Mouse (Mus musculus) spleen, postnatal 36 days (tissue): Measurements from ENCODE around the gene D10Jhu81e.
"Not testable (repeated sequence)": the region's sequence is repeated elsewhere in the genome, so short reads cannot be mapped to it uniquely, and the experiment has no call there.

Source experiments
- DNase-seq, 2 experiments: peaks; one replicate each; pipeline ENCODE4 v3.0.0; 2022; ENCODE audit warnings: low spot score in 2 of 2, mixed read lengths in 1 of 2

D10Jhu81e gene

GRCm38 (mm10) chr10:78134400-78134799, 35.2 kb downstream of the D10Jhu81e start:
- peak; percentile 45 to 51 for DNase-seq

- DNase-seq, result no peak
Observed at GRCm38 (mm10) chr10:78129998-78130397, 39.6 kb downstream of the D10Jhu81e start.

DNA sequence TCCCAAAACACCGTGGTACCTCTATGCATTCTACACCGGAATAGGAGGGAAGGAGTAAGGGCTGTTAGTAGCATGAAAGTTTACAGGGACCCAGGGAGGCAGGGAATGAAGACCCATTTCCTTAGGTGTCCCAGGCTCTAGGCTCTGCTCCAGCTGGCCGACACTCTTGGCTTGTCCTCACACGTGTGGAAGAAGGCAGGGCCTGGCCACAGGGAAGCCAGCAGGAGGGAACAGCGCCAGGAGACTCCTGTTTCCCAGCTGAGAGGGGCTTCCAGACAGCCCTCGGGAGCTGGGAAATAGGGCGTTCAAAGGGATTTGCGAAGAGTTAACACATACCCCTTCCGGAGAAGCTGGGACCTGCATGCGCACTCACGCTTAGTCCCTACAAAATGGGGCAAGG, 40.2 kb downstream of the D10Jhu81e start:
- no peak for DNase-seq

DNA sequence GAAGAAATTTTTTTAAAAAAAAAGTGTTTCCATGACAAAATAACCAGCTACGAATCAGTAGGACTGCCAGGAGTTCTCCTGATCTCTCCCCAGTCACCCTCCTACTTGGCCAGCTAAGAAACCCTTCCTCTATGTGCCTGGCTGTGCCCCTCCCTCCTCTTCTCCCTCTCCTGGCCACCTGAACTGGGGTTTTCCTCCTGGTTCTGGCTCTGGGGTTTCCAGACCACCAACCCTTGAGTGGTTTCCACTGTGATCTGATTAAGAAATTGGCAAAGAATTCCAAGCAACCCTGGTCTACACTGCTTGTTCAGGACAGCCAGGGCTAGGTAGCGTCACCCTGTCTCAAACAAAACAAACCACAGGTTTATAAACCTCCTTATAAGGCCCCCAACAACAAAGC, 40.9 kb downstream of the D10Jhu81e start:
- DNase-seq, result no peak

DNA sequence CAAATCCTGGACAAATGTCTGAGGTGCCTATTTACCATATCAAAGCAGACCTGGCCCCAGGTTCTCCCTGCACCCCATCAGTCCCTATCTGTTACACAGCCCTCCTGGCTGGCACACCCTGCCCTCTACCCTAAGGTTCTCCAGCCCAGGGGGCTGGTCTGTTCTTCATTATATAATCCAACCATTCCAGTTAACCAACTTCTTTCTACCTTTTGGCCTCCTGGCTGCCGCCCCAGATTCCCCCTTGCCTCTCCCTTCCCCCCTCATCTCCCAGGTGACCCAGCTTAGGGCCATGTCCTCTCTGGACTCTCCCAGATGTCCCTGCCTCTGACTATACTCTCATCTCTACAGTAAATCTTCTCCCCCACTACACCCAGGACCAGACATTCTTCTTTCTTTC, 41.7 kb downstream of the D10Jhu81e start:
- DNase-seq, result no peak

DNA sequence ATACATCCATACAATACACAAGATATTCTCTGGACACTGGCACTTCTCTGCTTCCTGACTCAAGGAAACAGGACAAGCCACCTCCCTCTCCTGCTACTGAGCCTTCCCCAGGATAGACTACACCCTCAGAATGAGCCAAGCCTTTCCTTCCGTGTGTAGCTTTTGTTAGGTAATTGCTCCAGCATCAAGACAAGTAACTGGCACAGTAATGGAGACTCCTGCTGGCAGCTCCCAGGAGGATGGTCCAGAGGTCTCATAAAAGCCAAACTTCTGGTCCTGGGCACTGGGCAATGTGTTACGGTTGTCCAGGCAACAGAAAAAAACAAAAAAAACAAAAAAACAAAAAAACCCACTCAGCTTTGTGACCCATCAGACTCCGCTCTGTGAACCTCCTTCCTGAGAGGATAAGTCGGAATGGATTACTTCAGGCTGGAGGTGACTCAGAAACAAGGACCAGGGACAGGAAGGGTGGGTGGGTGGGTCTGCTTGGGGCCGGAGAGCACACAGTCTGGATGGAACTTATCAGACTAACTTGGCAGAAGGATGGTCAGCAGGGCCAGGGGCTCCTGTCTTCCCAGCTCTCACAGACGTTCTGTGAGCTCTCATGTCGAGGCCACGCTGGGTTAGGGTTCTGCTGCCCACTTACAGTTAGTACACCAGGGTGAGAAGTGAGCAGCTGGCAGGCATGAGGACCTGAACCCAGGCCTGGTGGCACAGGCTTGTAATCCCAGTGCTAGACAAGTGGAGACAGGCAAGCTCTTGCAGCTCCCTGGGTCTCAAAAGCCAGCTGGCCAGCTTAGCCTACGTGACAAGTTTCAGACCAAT, 42.3 kb downstream of the D10Jhu81e start:
- DNase-seq, result no peak

- no peak for DNase-seq
Observed at GRCm38 (mm10) chr10:78126311-78126710, 43.3 kb downstream of the D10Jhu81e start.

- DNase-seq, result not testable (repeated sequence)
Observed at GRCm38 (mm10) chr10:78125061-78125460, 44.5 kb downstream of the D10Jhu81e start.

DNA sequence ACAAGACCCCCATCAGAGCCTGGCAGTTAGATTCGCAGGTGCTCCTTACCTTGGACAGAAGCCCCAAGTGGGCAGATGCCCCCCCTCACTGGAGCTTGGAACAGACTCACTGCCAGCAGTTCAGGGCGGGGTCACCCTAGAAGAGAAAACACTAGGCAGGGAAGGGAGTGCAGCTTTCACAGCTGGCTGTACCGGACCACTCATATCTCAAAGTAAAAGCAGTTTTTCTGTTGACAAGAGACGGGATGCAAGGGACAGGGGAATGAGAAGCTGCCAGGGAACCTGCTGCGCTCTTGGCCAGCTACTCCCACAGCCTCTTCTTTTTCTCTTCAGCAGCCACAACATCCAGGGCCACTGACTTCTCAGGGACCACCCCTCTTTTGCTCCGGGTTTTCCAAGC, 45.4 kb downstream of the D10Jhu81e start:
- not testable (repeated sequence) for DNase-seq

GRCm38 (mm10) chr10:78119422-78119821, 50.2 kb downstream of the D10Jhu81e start:
- DNase-seq, result no peak

- no peak for DNase-seq
Observed at GRCm38 (mm10) chr10:78115153-78115552, 54.4 kb downstream of the D10Jhu81e start.

GRCm38 (mm10) chr10:78114521-78115092, 55.0 kb downstream of the D10Jhu81e start:
- DNase-seq, result no peak
